Mouse (Mus musculus) bone marrow, adult 2 months (tissue): ENCODE data around the gene Vstm5. TPM values are rescaled to one million over a fixed set of nuclear protein-coding genes. Genes with fewer than 3 reads are reported as not detected.
A peak's percentile ranks its signal among the peaks of the same experiment; 100 is the strongest.

Experiments used
- H3K27ac ChIP-seq: fragments of 200-500 bp; 2 replicates; pipeline ENCODE4 v1.5.1; 2012; ENCODE audit warnings: low read depth, mild to moderate bottlenecking, control low read depth, inconsistent platforms, low read length; ENCODE audit not compliant: control insufficient read depth, poor library complexity, insufficient read depth
- H3K4me1 ChIP-seq: fragments of 200-500 bp; 2 replicates; pipeline ENCODE4 v1.6.1; 2011; ENCODE audit warnings: low read length; ENCODE audit not compliant: control insufficient read depth, insufficient read depth
- H3K4me3 ChIP-seq: fragments of 200-500 bp; replicated peaks from 2 replicates; pipeline ENCODE3; 2011; ENCODE audit warnings: mild to moderate bottlenecking, low read depth, low read length, control low read depth; ENCODE audit not compliant: control insufficient read depth
- CTCF ChIP-seq: fragments of 200-500 bp; IDR thresholded peaks from 2 replicates; pipeline ENCODE4 v1.5.1; 2011; ENCODE audit warnings: low read length, control low read depth; ENCODE audit not compliant: control insufficient read depth, insufficient read depth
- POLR2A ChIP-seq: fragments of 200-500 bp; IDR thresholded peaks from 2 replicates; pipeline ENCODE4 v1.6.1; 2011; ENCODE audit warnings: low read depth, mild to moderate bottlenecking, control low read depth, low read length, borderline replicate concordance; ENCODE audit not compliant: control insufficient read depth
- WGBS: fragments of 180-500 bp; shearing (Covaris S2); methylation state at CpG from one replicate; pipeline ENCODE4 v1.1.7; 2018; 5-methylcytosine and 5-hydroxymethylcytosine counted together
- polyA plus RNA-seq: library from polyadenylated mRNA; stranded (reverse); fragments of >200 nt; gene quantifications from 2 replicates; pipeline ENCODE4 v1.2.4, GENCODE M21; 2011; ENCODE audit warnings: low replicate concordance; ENCODE audit not compliant: missing spikeins, insufficient read depth, insufficient read length

Gene Vstm5
- polyA plus RNA-seq, 1 experiment, result not detected

- peak overlapping the region; percentile 95 for H3K27ac ChIP-seq
- 5% methylated on average over 19 of the region's 19 CpGs for WGBS
These were observed 40.3 kb downstream of the Vstm5 start for GRCm38 (mm10) chr9:15279139-15279648.

GRCm38 (mm10) chr9:15279649-15280490 is 41.0 kb downstream of the Vstm5 start, which contains the start of gene Med17:
Gene Med17, minus strand, starts transcription at chr9:15279931.
- TF ChIP-seq CTCF (peak; percentile 15; the same call in 1 of the 2 replicates), POLR2A (peak; percentile 91; the same call in 1 of the 2 replicates)
- WGBS, result under 1% methylated on average over 57 of the region's 57 CpGs
- Histone ChIP-seq H3K4me1 (peaks cover 1% of the 10 kb centered on the region; the same call in 1 of the 2 replicates), H3K4me3 (peak within 1 kb of the TSS; percentile 100), H3K27ac (peak within 1 kb of the TSS; percentile 95)

More at GRCm38 (mm10) chr9:15279139-15279648, 40.3 kb downstream of the Vstm5 start:
- TF ChIP-seq POLR2A (no peak), CTCF (no peak)
- Histone ChIP-seq H3K4me1 (peaks cover 1% of the 10 kb centered on the region; the same call in 1 of the 2 replicates), H3K4me3 (peak overlapping the region; percentile 100)

- TF ChIP-seq POLR2A, result no peak
- TF ChIP-seq CTCF, result no peak
- Histone ChIP-seq H3K4me1 (peaks cover 1% of the 10 kb centered on the region; the same call in 1 of the 2 replicates), H3K27ac (no peak overlapping the region), H3K4me3 (peak overlapping the region; percentile 100)
- WGBS, result 38% methylated on average over 5 of the region's 5 CpGs
These were observed 41.6 kb downstream of the Vstm5 start for GRCm38 (mm10) chr9:15280491-15280879.

GRCm38 (mm10) chr9:15285443-15285842 is 46.6 kb downstream of the Vstm5 start:
- no peak overlapping the region for H3K27ac ChIP-seq
- no peak overlapping the region for H3K4me3 ChIP-seq
- 69% methylated on average over 3 of the region's 3 CpGs for WGBS
- TF ChIP-seq POLR2A (no peak), CTCF (peak; percentile 51; the same call in 1 of the 2 replicates)
- peaks cover 1% of the 10 kb centered on the region; the same call in 1 of the 2 replicates for H3K4me1 ChIP-seq

GRCm38 (mm10) chr9:15287846-15288245 is 49.0 kb downstream of the Vstm5 start:
- Histone ChIP-seq H3K4me1 (no peaks in the 10 kb centered on the region; the same call in 1 of the 2 replicates), H3K4me3 (no peak overlapping the region), H3K27ac (no peak overlapping the region)
- WGBS, result 62% methylated on average over 6 of the region's 6 CpGs
- TF ChIP-seq POLR2A (no peak), CTCF (no peak)

- Histone ChIP-seq H3K27ac (no peak overlapping the region), H3K4me1 (no peaks in the 10 kb centered on the region; the same call in 1 of the 2 replicates)
- 72% methylated on average over 3 of the region's 3 CpGs for WGBS
These were observed 49.6 kb downstream of the Vstm5 start for GRCm38 (mm10) chr9:15288402-15288801.

GRCm38 (mm10) chr9:15289251-15289650 is 50.4 kb downstream of the Vstm5 start:
- WGBS, result 2% methylated on average over 6 of the region's 6 CpGs
- no peak for TF ChIP-seq CTCF
- TF ChIP-seq POLR2A, result no peak
- H3K27ac ChIP-seq, result no peak overlapping the region
- no peaks in the 10 kb centered on the region; the same call in 1 of the 2 replicates for H3K4me1 ChIP-seq
- H3K4me3 ChIP-seq, result no peak overlapping the region

More at GRCm38 (mm10) chr9:15288402-15288801, 49.6 kb downstream of the Vstm5 start:
- no peak overlapping the region for H3K4me3 ChIP-seq
- TF ChIP-seq POLR2A, result no peak
- no peak for TF ChIP-seq CTCF

GRCm38 (mm10) chr9:15297112-15297511 is 58.3 kb downstream of the Vstm5 start:
- H3K4me1 ChIP-seq, result no peaks in the 10 kb centered on the region; the same call in 1 of the 2 replicates
- TF ChIP-seq POLR2A (no peak), CTCF (no peak)
- no peak overlapping the region for H3K27ac ChIP-seq
- 84% methylated on average over 7 of the region's 7 CpGs for WGBS
- H3K4me3 ChIP-seq, result no peak overlapping the region
